Mouse (Mus musculus) liver, embryonic 16.5 days (tissue): ENCODE results near the gene Exo5. TPM values are rescaled to one million over a fixed set of nuclear protein-coding genes. Genes with fewer than 3 reads are reported as not detected.

Experiments
- ATAC-seq: fragments of 200-750 bp; cut with Nextera tagmentation; 2 replicates; pipeline ENCODE4 v1.8.0; 2017; ENCODE audit warnings: low read depth, mild to moderate bottlenecking, moderate number of reproducible peaks, moderate library complexity
- H3K27ac ChIP-seq: fragments of 300-500 bp; sonication (generic); 2 replicates; pipeline ENCODE4 v1.5.1; 2014; ENCODE audit warnings: mild to moderate bottlenecking, low read length
- H3K27me3 ChIP-seq: fragments of 300-500 bp; sonication (generic); 2 replicates; pipeline ENCODE4 v1.6.1; 2014; ENCODE audit warnings: low read depth, low read length, mixed read lengths; ENCODE audit not compliant: control insufficient read depth, insufficient read depth
- H3K36me3 ChIP-seq: fragments of 300-500 bp; sonication (generic); 2 replicates; pipeline ENCODE4 v1.6.1; 2014; ENCODE audit warnings: mild to moderate bottlenecking; ENCODE audit not compliant: control insufficient read depth, insufficient read depth
- H3K4me1 ChIP-seq: fragments of 300-500 bp; sonication (generic); 2 replicates; pipeline ENCODE4 v1.6.1; 2014; ENCODE audit warnings: low read depth, low read length, mixed read lengths; ENCODE audit not compliant: control insufficient read depth
- H3K4me2 ChIP-seq: fragments of 300-500 bp; sonication (generic); 2 replicates; pipeline ENCODE4 v1.6.1; 2014; ENCODE audit warnings: low read depth, low read length, mixed read lengths
- H3K4me3 ChIP-seq: fragments of 300-500 bp; sonication (generic); 2 replicates; pipeline ENCODE4 v1.5.1; 2014; ENCODE audit warnings: low read depth, mild to moderate bottlenecking, low read length
- H3K9ac ChIP-seq: fragments of 300-500 bp; sonication (generic); 2 replicates; pipeline ENCODE4 v1.6.1; 2014; ENCODE audit warnings: low read depth, low read length
- H3K9me3 ChIP-seq: fragments of 300-500 bp; sonication (generic); replicated peaks from 2 replicates; pipeline ENCODE4 v1.6.1; 2016; ENCODE audit warnings: low read length; ENCODE audit not compliant: control insufficient read depth
- WGBS: fragments of 180-500 bp; shearing (Covaris S2); extraction: QIAGEN DNeasy Blood & Tissue Kit; methylation state at CpG from one replicate; pipeline ENCODE4 v1.1.7; 2014; ENCODE audit not compliant: insufficient replicate concordance; 5-methylcytosine and 5-hydroxymethylcytosine counted together
- polyA plus RNA-seq: library from polyadenylated mRNA; unstranded; fragments of >200 nt; fragmentation: Nextera tagmentation; extraction: Ambion mirVana; gene quantifications from 2 replicates; pipeline ENCODE4 v1.2.1, GENCODE M21; 2015

Gene Exo5
- polyA plus RNA-seq, 1 experiment from 2014 or later = 5.7 TPM

DNA sequence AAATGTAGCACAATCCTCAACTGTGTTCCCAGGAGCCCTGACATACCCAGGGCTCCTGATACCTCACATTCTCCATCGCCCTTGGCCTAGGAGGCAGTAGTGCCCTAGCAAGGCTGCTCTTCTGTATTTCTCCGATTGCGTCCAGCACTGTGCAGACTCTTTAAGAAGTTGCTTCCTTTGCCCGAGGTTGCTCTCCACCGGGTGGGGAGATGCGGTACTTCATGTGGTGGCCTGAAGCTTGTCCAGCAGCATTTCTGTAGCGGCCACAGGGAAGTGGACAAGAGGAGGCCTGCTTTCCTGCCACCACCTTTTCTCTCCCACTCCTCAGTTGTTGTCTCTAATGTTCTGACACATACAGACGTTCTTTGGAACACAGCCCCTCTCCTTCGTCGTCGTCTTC is 30.2 kb downstream of the Exo5 start:
- Histone ChIP-seq H3K27me3 (no peaks in the 10 kb centered on the region), H3K36me3 (no peaks in the 10 kb centered on the region), H3K4me2 (no peak overlapping the region), H3K9me3 (no peaks in the 10 kb centered on the region), H3K9ac (no peak overlapping the region), H3K4me3 (no peak overlapping the region), H3K4me1 (no peaks in the 10 kb centered on the region), H3K27ac (no peak overlapping the region)
- WGBS = 63% methylated on average over 11 of the region's 11 CpGs
- no peak for ATAC-seq

DNA sequence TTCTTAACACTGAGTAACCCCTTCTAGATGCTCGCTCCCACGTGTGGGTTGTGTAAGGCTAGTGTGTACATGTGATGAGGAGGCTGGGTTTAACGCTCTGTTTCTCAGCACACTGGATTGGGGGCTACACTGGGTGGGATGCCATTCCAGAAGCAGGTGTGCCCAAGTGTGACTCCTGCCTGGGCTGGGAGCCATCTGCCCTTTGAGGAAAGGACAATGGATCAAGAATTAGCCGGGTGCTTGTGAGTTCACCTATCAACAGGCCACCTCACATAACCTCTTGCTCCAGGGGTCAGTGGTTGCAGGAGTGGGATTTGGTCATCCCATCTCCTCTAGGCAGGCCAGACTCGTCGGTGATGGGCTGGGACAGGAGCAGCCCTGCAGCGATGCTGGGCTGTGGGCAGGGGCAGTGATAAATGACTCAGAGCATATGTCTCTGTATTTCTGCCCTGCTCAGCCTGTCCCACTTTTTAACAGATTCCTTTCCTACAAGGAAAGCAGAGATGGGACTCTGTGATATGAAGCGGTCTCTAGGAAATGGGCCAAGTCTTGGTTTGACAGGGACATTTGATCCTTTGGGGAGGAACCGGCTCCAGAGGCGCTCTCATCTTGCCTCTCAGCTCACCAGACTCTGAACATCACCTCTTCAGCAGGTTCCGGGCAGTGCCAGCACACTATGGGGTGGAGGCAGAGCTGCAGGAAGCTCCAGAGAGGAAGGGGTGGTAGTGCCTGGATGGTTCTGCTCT is 31.0 kb downstream of the Exo5 start:
- Histone ChIP-seq H3K27me3 (no peaks in the 10 kb centered on the region), H3K27ac (no peak overlapping the region), H3K9ac (no peak overlapping the region), H3K36me3 (no peaks in the 10 kb centered on the region), H3K4me2 (no peak overlapping the region), H3K4me1 (no peaks in the 10 kb centered on the region), H3K4me3 (no peak overlapping the region), H3K9me3 (no peaks in the 10 kb centered on the region)
- no peak for ATAC-seq
- WGBS = 59% methylated on average over 11 of the region's 11 CpGs

DNA sequence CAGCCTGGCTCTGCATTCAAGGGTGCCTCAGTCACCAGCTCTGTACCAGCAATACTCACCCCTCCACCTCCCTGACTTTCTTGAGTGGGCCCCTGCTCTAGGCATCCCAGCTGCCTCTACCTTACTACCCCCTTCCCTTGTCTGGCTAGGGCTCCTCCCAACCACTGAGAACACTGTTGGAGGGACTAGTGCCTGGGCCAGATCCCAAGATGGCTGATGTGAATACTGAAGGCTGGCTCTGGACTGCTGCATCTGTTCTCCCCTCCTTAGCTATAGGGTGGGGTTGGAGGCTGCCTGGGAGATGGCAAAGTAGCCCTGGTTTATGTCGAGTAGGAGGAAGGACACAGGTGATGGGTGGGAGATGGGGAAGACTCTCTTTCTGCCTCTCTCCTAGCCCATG is 32.3 kb downstream of the Exo5 start:
- no peaks in the 10 kb centered on the region for H3K4me1 ChIP-seq
- H3K9me3 ChIP-seq = no peaks in the 10 kb centered on the region
- H3K27me3 ChIP-seq = no peaks in the 10 kb centered on the region
- H3K27ac ChIP-seq = no peak overlapping the region
- no peak overlapping the region for H3K9ac ChIP-seq
- H3K36me3 ChIP-seq = no peaks in the 10 kb centered on the region
- WGBS = 28% methylated on average over 1 of the region's 1 CpGs
- H3K4me2 ChIP-seq = no peak overlapping the region
- H3K4me3 ChIP-seq = no peak overlapping the region
- ATAC-seq = no peak

DNA sequence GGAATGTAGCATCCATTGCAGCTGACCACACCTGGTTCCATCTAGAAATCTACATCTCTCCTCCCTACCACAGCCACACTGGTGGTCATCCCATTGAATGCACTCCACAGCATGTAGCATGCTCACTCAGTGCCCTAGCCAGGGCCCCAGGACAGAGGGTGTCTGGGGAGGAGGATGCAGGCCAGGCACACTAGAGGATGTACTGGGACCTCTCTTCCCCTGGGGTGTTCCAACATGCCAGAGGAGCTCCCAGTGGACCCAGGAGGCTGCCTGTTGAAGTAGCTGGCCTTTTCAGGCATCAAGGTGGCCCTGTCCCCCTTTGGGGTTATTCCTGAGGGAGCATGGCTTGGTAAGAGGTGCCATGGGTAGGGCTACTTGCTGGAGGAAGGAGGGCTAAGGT is 32.9 kb downstream of the Exo5 start:
- Histone ChIP-seq H3K27me3 (no peaks in the 10 kb centered on the region), H3K9ac (no peak overlapping the region), H3K4me3 (no peak overlapping the region), H3K27ac (no peak overlapping the region), H3K4me2 (no peak overlapping the region), H3K4me1 (no peaks in the 10 kb centered on the region), H3K36me3 (no peaks in the 10 kb centered on the region), H3K9me3 (no peaks in the 10 kb centered on the region)
- ATAC-seq = no peak

DNA sequence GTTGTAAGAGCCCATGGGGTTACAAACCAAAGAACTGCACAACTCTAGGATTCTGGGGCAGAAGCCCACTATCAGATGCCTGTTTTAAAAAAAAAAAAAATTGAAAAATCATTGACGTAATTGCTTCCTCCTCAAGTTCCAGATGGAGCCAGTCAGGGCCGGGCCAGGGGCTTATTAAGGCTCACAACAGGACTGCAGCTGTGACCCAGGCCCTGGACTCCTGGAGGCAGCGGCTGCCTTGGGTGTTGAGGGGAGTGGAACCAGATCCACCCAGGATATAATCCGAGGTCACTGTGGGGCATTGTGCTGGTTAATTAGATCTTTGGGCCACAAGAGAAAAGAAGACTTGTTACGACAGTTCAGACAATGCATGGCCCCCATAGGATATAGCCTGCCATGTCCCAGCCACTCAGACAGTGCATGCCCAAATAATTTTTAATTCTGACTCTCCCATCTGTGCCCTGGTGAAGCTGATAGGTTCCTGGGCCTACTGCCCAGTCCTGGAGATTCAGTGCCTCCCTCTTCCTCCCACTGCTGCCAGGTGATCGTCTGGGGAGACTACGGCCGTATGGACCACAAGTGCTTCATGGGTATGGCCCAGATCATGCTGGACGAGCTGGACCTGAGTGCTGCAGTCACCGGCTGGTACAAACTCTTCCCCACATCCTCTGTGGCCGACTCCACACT is 33.9 kb downstream of the Exo5 start:
- H3K9me3 ChIP-seq = no peaks in the 10 kb centered on the region
- 52% methylated on average over 11 of the region's 11 CpGs for WGBS
- H3K36me3 ChIP-seq = no peaks in the 10 kb centered on the region
- no peak overlapping the region for H3K9ac ChIP-seq
- no peak for ATAC-seq
- no peak overlapping the region for H3K4me3 ChIP-seq
- no peaks in the 10 kb centered on the region for H3K4me1 ChIP-seq
- no peaks in the 10 kb centered on the region for H3K27me3 ChIP-seq
- no peak overlapping the region for H3K4me2 ChIP-seq
- H3K27ac ChIP-seq = no peak overlapping the region

DNA sequence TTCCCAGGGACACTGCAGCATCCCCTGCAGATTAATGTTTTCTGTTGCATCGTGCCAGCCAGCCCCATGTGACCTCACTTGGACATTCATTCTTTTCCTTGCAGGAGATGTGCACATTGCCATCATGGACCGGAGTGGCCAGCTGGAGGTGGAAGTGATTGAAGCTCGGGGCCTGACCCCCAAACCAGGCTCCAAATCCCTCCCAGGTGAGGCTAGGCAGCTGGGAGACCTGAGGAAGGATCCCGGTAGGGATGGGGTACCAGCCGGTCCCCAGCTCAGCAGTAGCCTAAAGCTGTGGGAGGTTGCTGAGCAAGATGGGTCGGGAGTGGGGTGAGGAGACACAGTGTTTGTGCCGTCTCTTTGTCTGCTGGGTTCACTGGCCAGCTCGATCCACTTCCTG is 35.9 kb downstream of the Exo5 start:
- Histone ChIP-seq H3K27ac (no peak overlapping the region), H3K4me2 (no peak overlapping the region), H3K4me3 (no peak overlapping the region), H3K36me3 (no peaks in the 10 kb centered on the region), H3K4me1 (no peaks in the 10 kb centered on the region), H3K9ac (no peak overlapping the region), H3K27me3 (no peaks in the 10 kb centered on the region), H3K9me3 (no peaks in the 10 kb centered on the region)
- ATAC-seq = no peak
- 49% methylated on average over 8 of the region's 8 CpGs for WGBS

DNA sequence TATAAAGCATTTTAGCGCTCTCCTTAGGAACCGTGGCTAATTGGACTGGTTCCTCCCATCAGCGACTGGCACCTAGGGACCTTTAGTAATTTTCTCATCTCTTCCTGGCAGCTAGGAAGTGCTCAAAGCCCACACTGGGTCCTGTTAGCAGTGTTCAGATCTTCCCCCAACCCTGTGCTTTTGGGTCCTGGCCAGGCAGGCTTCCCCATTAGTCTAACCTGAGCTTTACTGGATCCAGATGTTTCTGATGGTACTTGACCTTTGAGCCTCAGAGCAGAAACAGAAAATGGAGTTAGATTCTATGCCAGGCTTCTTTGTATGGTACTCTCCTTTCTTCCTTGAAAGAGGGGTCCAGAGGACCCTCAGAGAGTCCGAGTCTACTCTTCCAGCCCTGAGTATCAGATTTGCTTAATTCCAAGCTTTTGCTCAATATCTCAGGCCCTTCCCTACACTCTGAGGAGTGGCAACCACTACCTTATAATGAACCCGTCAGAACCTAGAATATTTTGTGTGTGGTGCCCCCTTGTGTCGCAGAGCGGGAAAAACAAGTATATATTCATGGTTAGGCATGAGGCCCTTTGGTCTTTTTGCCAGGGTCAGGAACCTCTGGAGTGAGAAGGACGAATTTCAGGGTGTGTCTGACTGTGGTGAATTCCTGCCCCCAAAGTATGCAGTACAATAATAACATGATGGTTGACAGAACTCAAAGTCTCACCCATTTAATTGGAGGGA is 37.3 kb downstream of the Exo5 start:
- Histone ChIP-seq H3K36me3 (no peaks in the 10 kb centered on the region), H3K9me3 (no peaks in the 10 kb centered on the region), H3K4me2 (no peak overlapping the region), H3K9ac (no peak overlapping the region), H3K27ac (no peak overlapping the region), H3K4me3 (no peak overlapping the region), H3K4me1 (no peaks in the 10 kb centered on the region), H3K27me3 (no peaks in the 10 kb centered on the region)
- 21% methylated on average over 8 of the region's 8 CpGs for WGBS
- ATAC-seq = no peak

DNA sequence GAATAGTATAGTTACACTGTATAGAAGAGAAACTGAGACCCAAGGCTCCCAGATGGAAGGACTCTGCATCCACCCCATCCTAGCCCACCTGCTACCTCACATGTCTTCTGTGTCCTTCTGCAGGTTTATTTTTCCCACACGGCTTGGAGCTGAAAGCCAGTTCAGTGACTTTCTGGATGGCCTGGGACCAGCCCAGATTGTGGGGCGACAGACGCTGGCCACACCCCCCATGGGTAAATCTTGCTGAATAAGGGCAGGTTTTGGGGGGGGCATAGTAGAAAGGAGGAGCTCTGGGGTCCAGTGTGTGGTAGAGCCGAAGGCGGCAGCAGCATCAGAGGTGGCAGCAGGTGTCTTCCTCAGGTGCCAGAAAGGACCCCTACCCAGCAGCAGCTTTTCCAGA is 38.0 kb downstream of the Exo5 start:
- no peak overlapping the region for H3K4me2 ChIP-seq
- 71% methylated on average over 5 of the region's 5 CpGs for WGBS
- H3K9me3 ChIP-seq = no peaks in the 10 kb centered on the region
- H3K4me1 ChIP-seq = no peaks in the 10 kb centered on the region
- H3K27ac ChIP-seq = no peak overlapping the region
- no peak for ATAC-seq
- H3K9ac ChIP-seq = no peak overlapping the region
- no peaks in the 10 kb centered on the region for H3K27me3 ChIP-seq
- H3K4me3 ChIP-seq = no peak overlapping the region
- H3K36me3 ChIP-seq = no peaks in the 10 kb centered on the region

DNA sequence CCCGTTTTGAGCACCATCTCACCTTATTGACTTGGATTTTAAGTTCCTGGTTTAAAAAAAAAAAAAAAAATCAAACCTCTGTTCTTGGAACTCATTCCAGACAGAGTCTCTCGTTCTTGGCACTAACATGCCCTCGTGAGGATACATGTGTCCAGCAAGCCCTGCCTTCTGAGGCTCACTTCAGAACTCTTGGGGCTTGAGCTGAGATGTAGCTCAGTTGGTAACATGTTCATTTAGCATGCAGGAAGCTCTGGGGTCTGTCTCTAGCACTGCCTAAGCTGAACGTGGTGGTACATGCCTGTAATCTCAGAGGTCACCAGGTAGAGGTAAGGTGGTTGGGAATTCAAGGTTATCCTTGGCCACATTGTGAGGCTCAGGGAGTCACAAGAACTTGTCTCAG is 38.7 kb downstream of the Exo5 start:
- Histone ChIP-seq H3K27ac (no peak overlapping the region), H3K27me3 (no peaks in the 10 kb centered on the region), H3K4me3 (no peak overlapping the region), H3K4me1 (no peaks in the 10 kb centered on the region), H3K9me3 (no peaks in the 10 kb centered on the region), H3K36me3 (no peaks in the 10 kb centered on the region), H3K9ac (no peak overlapping the region), H3K4me2 (no peak overlapping the region)
- WGBS = 31% methylated on average over 4 of the region's 4 CpGs
- ATAC-seq = no peak
